Mouse (Mus musculus): ENCODE measurements at regions not wholly inside any gene's neighbourhood (a gene's known extent, or its start where the extent isn't known, plus 50 kb on each side); places are given as distances from the start of the nearest gene placed in this dataset.

DNA sequence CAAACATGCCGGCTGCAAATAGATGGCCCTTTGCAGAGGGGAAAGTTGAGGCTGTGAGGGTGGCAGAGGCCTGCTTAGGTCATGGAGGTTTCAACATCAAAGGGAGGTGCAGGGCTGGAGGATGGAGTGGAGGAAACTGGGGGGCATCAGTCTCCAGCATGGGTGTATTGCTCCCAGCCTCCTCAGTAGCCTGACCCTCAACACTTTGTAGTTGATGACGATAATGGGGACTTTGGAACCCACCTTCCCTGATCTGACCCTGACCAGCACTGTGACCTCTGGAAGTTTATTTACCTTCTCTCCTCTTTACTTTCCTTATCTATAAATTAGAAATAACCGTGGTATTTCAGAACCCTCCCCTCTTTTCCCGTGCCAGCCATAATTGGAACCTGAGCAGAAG lies 56.2 kb downstream of the Gm26897 start:
- ATAC-seq (replicated peaks; ENCODE audit: poor library complexity, severe bottlenecking), result no peak

- no peak for ATAC-seq (replicated peaks; ENCODE audit: poor library complexity, severe bottlenecking)
Observed at GRCm38 (mm10) chr5:111790527-111790926, 56.8 kb downstream of the Gm26897 start.

GRCm38 (mm10) chr5:111791089-111791561 lies 57.4 kb downstream of the Gm26897 start:
- ATAC-seq (replicated peaks; ENCODE audit: poor library complexity, severe bottlenecking), result no peak

DNA sequence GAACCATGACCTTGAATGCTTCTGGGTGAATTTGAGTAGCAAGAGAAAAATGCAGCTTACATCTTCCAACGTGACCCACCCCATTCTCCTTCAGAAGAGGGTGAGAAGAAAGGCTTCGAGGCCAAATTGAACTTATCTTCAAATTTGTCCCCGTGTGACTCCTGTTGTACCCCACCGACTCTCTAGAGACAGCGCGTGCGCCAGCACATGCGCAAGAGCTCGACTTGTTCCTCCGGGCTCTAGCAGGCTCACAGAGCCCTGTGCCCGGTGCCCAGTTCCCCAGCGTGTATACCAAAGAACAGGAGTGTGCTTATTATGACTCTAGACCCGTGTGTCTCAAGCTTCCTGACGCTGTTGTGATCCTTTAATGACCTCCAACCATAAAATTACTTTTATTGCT lies 59.0 kb downstream of the Gm26897 start:
- no peak for ATAC-seq (replicated peaks; ENCODE audit: poor library complexity, severe bottlenecking)

DNA sequence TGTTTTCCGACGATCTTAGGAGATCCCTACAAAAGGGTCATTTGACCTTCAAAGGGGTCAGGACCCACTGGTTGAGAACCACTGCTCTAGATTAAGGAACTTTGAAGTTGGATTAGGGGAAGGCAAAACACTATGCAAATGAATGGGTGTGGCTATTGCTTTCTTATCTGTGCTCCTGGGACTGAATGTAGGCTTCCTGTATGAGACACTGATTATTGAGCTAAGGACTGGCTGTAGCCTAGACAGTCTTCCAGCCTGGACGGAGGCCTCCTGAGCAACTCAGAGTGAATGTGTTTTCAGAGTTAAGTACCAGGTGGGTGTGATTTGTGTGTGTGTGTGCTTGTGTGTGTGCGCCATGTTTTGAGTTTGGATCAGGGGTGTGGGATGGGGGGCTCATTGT lies 59.5 kb downstream of the Gm26897 start:
- ATAC-seq (replicated peaks; ENCODE audit: poor library complexity, severe bottlenecking), result no peak

GRCm38 (mm10) chr5:111796889-111797288 lies 63.2 kb downstream of the Gm26897 start:
- peak; percentile 69 for ATAC-seq (replicated peaks; ENCODE audit: poor library complexity, severe bottlenecking)

- peak; percentile 65 for ATAC-seq (replicated peaks; ENCODE audit: poor library complexity, severe bottlenecking)
Observed at GRCm38 (mm10) chr5:111799700-111800311, 66.1 kb downstream of the Gm26897 start.

GRCm38 (mm10) chr5:111800511-111800910 lies 66.8 kb downstream of the Gm26897 start:
- ATAC-seq (replicated peaks; ENCODE audit: poor library complexity, severe bottlenecking), result no peak

GRCm38 (mm10) chr5:111801051-111801450 lies 67.3 kb downstream of the Gm26897 start:
- no peak for ATAC-seq (replicated peaks; ENCODE audit: poor library complexity, severe bottlenecking)

DNA sequence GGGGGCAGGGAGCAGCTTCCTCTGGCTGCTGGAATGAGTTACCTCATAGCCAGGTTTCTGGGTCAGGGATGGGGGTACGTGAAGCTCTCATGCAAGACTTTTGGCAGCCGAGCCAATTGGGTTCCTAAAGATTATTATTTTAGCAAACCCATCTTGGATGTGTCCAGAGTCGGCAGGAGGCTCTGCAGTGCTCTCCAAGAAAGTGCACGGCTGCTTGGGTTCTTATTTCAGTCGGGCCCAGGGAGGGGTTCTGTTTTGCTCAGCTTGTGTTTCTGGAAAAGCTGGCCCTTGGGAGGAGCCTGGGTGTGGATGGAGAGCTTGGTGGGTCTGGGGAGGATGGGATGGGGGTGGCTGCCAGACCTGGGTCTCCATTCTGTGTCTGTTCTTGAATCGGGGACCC lies 70.8 kb downstream of the Gm26897 start:
- ATAC-seq (replicated peaks; ENCODE audit: poor library complexity, severe bottlenecking), result no peak

GRCm38 (mm10) chr5:111805150-111805549 lies 71.4 kb downstream of the Gm26897 start:
- ATAC-seq (replicated peaks; ENCODE audit: poor library complexity, severe bottlenecking), result peak; percentile 20; the same call in 1 of the 2 replicates

DNA sequence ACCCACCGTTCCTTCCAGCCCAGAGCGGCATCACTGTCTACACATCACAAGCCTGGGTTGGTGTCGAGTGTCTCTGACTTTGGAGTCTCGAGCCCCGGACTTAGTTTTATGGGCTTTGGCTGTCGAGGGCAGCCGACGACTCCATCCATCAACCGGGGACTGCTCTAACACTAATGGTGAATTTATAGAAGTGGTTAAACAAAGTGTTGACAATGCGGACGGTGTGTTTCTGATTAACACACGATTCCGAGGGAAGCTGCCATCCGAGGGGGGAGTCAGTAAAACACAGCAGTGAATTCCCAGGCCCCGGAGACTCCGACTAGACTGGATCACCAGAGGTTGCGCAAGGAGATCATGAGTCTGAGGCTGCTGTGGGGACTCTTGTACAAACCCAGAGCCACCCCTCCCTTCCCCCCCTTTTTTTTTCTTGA lies 72.1 kb downstream of the Gm26897 start:
- ATAC-seq (replicated peaks; ENCODE audit: poor library complexity, severe bottlenecking), result peak; percentile 47

GRCm38 (mm10) chr5:111810079-111810808 lies 76.5 kb downstream of the Gm26897 start:
- ATAC-seq (replicated peaks; ENCODE audit: poor library complexity, severe bottlenecking), result peak; percentile 79

- ATAC-seq (replicated peaks; ENCODE audit: poor library complexity, severe bottlenecking), result no peak
Observed at GRCm38 (mm10) chr5:111812581-111812980, 78.9 kb downstream of the Gm26897 start.

- ATAC-seq (replicated peaks; ENCODE audit: poor library complexity, severe bottlenecking), result no peak
Observed at GRCm38 (mm10) chr5:111813090-111813753, 79.5 kb downstream of the Gm26897 start.

DNA sequence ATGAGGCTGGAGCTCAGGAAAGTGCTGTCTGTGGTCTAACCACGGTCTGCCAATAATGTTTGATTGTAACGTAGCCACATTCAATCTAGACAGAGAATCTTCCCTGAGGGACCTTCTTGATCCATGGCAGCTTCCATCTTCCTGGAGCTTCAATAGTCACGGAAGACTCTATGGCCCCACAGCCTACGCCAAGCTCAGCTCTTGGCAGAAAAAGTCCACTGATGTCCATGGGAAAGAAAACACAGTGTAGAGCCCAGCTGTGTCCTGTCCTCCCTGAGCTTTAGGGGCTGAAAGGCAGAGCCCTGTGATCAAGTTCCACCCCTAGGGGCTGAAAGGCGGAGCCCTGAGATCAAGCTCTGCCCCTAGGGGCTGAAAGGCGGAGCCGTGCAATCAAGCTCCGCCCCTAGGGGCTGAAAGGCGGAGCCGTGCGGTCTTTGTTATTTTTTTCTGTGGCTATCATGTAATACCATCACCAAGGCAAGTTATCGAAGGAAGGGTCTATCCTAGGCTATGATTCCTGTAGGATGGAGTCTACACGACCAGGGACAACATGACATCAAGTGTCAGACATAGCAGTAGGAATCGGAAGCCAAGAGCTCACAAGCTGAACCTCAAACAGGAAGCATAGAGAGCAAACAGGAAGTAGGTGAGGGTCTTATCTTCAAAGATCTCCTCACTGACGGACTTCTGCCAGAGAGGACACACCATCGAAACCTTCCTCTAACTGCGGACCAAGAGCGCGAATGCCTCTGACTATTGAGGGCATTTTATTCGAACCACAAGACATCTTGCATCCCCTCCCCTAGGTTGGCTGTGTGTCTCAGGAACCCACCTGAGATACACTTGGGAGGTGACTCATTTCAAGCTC lies 81.4 kb downstream of the Gm26897 start:
- ATAC-seq (replicated peaks; ENCODE audit: poor library complexity, severe bottlenecking), result peak; percentile 50

- ATAC-seq (replicated peaks; ENCODE audit: poor library complexity, severe bottlenecking), result no peak
Observed at GRCm38 (mm10) chr5:111820963-111821362, 87.2 kb downstream of the Gm26897 start.

DNA sequence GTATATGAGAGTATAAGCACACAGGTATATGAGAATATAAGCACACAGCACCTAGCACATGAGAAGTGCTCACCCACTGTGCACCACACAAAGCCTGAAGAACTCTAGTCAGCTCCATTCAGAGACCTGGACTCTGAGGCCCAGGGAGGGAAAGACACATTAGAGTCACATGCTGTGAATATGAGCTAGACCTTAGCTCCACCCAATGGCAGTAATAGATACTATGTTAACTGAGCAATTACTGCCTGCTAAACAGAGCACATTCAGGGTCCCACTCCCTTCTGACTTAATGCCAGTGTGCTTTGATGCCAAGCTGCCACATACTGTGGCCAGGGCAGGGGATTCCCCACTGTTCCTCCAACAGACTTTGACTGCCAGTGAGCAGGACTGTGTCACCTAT lies 89.2 kb downstream of the Gm26897 start:
- no peak for ATAC-seq (replicated peaks; ENCODE audit: poor library complexity, severe bottlenecking)

GRCm38 (mm10) chr5:111823420-111823819 lies 89.7 kb downstream of the Gm26897 start:
- no peak for ATAC-seq (replicated peaks; ENCODE audit: poor library complexity, severe bottlenecking)

DNA sequence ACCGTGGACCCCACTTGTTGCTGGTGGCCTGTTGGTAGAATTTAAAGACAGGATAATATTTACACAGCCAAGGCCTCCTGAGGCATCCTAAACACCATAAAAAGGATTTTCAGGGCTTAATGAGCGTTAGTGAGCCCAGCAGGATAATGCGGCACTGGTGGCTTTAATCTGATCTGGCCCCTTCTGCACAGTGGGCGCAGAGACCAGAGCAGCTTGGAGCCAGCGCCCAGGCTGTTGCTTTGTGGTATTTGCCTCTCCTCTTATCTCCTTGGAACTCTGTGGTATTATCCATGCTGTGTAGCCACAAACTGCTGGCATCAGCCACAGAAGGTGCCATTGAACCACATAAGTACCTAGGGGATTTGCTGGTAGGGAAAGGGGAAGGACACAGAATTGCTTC lies 90.1 kb downstream of the Gm26897 start:
- no peak for ATAC-seq (replicated peaks; ENCODE audit: poor library complexity, severe bottlenecking)
